Mouse (Mus musculus): ENCODE results near the gene Gm10065.

Gene Gm10065

GRCm38 (mm10) chr13:21435476-21435875, 43.8 kb downstream of the Gm10065 start:
- DNase-seq (ENCODE audit: low read depth, low spot score): no peak

Measured in mesoderm, embryonic 11.5 days (tissue).